Mouse (Mus musculus) liver, embryonic 14.5 days (tissue): ENCODE measurements around the gene Mlh1.

Experiments
- CTCF ChIP-seq: IDR thresholded peaks from 2 replicates; pipeline ENCODE4 v1.5.1; 2016; ENCODE audit warnings: antibody characterized with exemption, low read depth, control low read depth
- EP300 ChIP-seq: IDR thresholded peaks from 2 replicates; pipeline ENCODE4 v1.6.1; 2016; ENCODE audit warnings: antibody characterized with exemption, low read depth

GRCm38 (mm10) chr9:111178971-111179370 lies 92.6 kb downstream of the Mlh1 start:
- TF ChIP-seq CTCF = no peak
- TF ChIP-seq EP300 = no peak
